Mouse (Mus musculus): ENCODE measurements around the gene Pcbp1.

- TF ChIP-seq CTCF (conservative IDR thresholded peaks at IDR 0.05; ENCODE audit: insufficient read depth, insufficient read length, low read depth, low read length): no peak
- TF ChIP-seq POLR2A (IDR thresholded peaks at IDR 0.05; ENCODE audit: low read depth, low read length): no peak
These were observed 28.0 kb downstream of the Pcbp1 start for GRCm38 (mm10) chr6:86497942-86498732.
